Mouse (Mus musculus) liver, adult 2 months (tissue): ENCODE results near the gene Cox19. TPM values are rescaled to one million over a fixed set of nuclear protein-coding genes. Genes with fewer than 3 reads are reported as not detected.
A peak's percentile ranks its signal among the peaks of the same experiment; 100 is the strongest.

ENCODE experiments used
- DNase-seq: peaks from one replicate; pipeline ENCODE4 v3.0.0-alpha.2; 2011; ENCODE audit warnings: low read depth, low spot score; ENCODE audit errors: extremely low read depth
- H3K27ac ChIP-seq: fragments of 200-500 bp; replicated peaks from 2 replicates; pipeline ENCODE4 v1.5.1; 2012; ENCODE audit warnings: low read depth, mild to moderate bottlenecking, control low read depth, inconsistent platforms, low read length; ENCODE audit not compliant: insufficient read depth
- H3K27me3 ChIP-seq: fragments of 200-500 bp; 2 replicates; pipeline ENCODE4 v1.6.1; 2012; ENCODE audit warnings: mild to moderate bottlenecking, moderate library complexity, low read length, inconsistent platforms; ENCODE audit not compliant: control insufficient read depth, insufficient read depth
- H3K36me3 ChIP-seq: fragments of 200-500 bp; 2 replicates; pipeline ENCODE4 v1.6.1; 2012; ENCODE audit warnings: low read length, inconsistent platforms; ENCODE audit not compliant: control insufficient read depth, insufficient read depth
- H3K4me1 ChIP-seq: fragments of 200-500 bp; 2 replicates; pipeline ENCODE4 v1.6.1; 2011; ENCODE audit warnings: low read length; ENCODE audit not compliant: control insufficient read depth, insufficient read depth
- H3K4me3 ChIP-seq: fragments of 200-500 bp; 2 replicates; pipeline ENCODE4 v1.5.1; 2011; ENCODE audit warnings: low read depth, mild to moderate bottlenecking, control low read depth, low read length, moderate library complexity; ENCODE audit not compliant: insufficient read depth
- H3K79me2 ChIP-seq: fragments of 200-500 bp; 2 replicates; pipeline ENCODE4 v1.6.1; 2012; ENCODE audit warnings: inconsistent platforms, mild to moderate bottlenecking, low read length, moderate library complexity; ENCODE audit not compliant: control insufficient read depth, insufficient read depth
- H3K9ac ChIP-seq: fragments of 200-500 bp; 2 replicates; pipeline ENCODE4 v1.6.1; 2012; ENCODE audit warnings: low read depth, mild to moderate bottlenecking, control low read depth, inconsistent platforms, low read length
- CTCF ChIP-seq: fragments of 200-500 bp; IDR thresholded peaks from 2 replicates; pipeline ENCODE4 v1.5.1; 2011; ENCODE audit warnings: low read depth, low read length, control low read depth
- POLR2A ChIP-seq: fragments of 200-500 bp; IDR thresholded peaks from 2 replicates; pipeline ENCODE4 v1.6.1; 2011; ENCODE audit warnings: low read length, control low read depth; ENCODE audit not compliant: insufficient read depth; ENCODE audit errors: extremely low read depth
- WGBS: fragments of 180-500 bp; shearing (Covaris S2); methylation state at CpG from one replicate; pipeline ENCODE4 v1.1.7; 2018; 5-methylcytosine and 5-hydroxymethylcytosine counted together
- polyA plus RNA-seq: library from polyadenylated mRNA; depleted of rRNA; stranded (reverse); fragments of >200 nt; gene quantifications from 2 replicates; pipeline ENCODE4 v1.2.3, GENCODE M21; 2012
- total RNA-seq: library from RNA; depleted of rRNA; stranded (reverse); fragments of >200 nt; gene quantifications from 2 replicates; pipeline ENCODE4 v1.2.3, GENCODE M21; 2014

The Cox19 gene
- total and polyA plus RNA-seq, 2 experiments = 23.6 to 82.4 TPM

GRCm38 (mm10) chr5:139364260-139364910, 13.2 kb upstream of the Cox19 start:
- peak overlapping the region; percentile 65 for H3K9ac ChIP-seq
- peaks cover 48% of the 10 kb centered on the region for H3K4me1 ChIP-seq
- peak overlapping the region; percentile 93 for H3K27ac ChIP-seq
- H3K27me3 ChIP-seq = no peaks in the 10 kb centered on the region
- TF ChIP-seq POLR2A = 0 out of 2 replicates have a peak, but pooled peaks have one; percentile 29
- TF ChIP-seq CTCF = peak; percentile 96
- H3K4me3 ChIP-seq = peak overlapping the region; percentile 1; the same call in 1 of the 2 replicates
- H3K79me2 ChIP-seq = no peaks in the 10 kb centered on the region
- under 1% methylated on average over 12 of the region's 12 CpGs for WGBS
- peak; percentile 85 for DNase-seq
- H3K36me3 ChIP-seq = no peaks in the 10 kb centered on the region

- DNase-seq = no peak
- H3K9ac ChIP-seq = peak overlapping the region; percentile 63
- 4% methylated on average over 7 of the region's 7 CpGs for WGBS
- H3K27me3 ChIP-seq = no peaks in the 10 kb centered on the region
- H3K36me3 ChIP-seq = no peaks in the 10 kb centered on the region
- H3K27ac ChIP-seq = peak overlapping the region; percentile 93
- no peaks in the 10 kb centered on the region for H3K79me2 ChIP-seq
- TF ChIP-seq POLR2A = no peak
- TF ChIP-seq CTCF = no peak
- peak overlapping the region; percentile 5; the same call in 1 of the 2 replicates for H3K4me3 ChIP-seq
- peaks cover 52% of the 10 kb centered on the region for H3K4me1 ChIP-seq
Observed at GRCm38 (mm10) chr5:139363858-139364257, 12.6 kb upstream of the Cox19 start.

GRCm38 (mm10) chr5:139359244-139359643, 8.0 kb upstream of the Cox19 start:
- Histone ChIP-seq H3K4me3 (no peak overlapping the region), H3K79me2 (no peaks in the 10 kb centered on the region), H3K4me1 (peaks cover 18% of the 10 kb centered on the region), H3K36me3 (no peaks in the 10 kb centered on the region), H3K27me3 (no peaks in the 10 kb centered on the region), H3K9ac (no peak overlapping the region; the same call in 1 of the 2 replicates), H3K27ac (peak overlapping the region; percentile 79)
- peak; percentile 93 for DNase-seq
- TF ChIP-seq POLR2A = no peak
- TF ChIP-seq CTCF = no peak
- WGBS = 44% methylated on average over 5 of the region's 5 CpGs

GRCm38 (mm10) chr5:139358653-139359052, 7.4 kb upstream of the Cox19 start:
- Histone ChIP-seq H3K9ac (peak overlapping the region; percentile 7), H3K27ac (peak overlapping the region; percentile 79)
- 32% methylated on average over 2 of the region's 2 CpGs for WGBS

GRCm38 (mm10) chr5:139355235-139355772, 4.1 kb upstream of the Cox19 start:
- no peaks in the 10 kb centered on the region for H3K36me3 ChIP-seq
- no peak overlapping the region for H3K27ac ChIP-seq
- peaks cover 6% of the 10 kb centered on the region for H3K4me1 ChIP-seq
- 36% methylated on average over 19 of the region's 19 CpGs for WGBS
- DNase-seq = peak; percentile 63
- no peaks in the 10 kb centered on the region for H3K79me2 ChIP-seq
- no peaks in the 10 kb centered on the region for H3K27me3 ChIP-seq
- H3K9ac ChIP-seq = no peak overlapping the region
- H3K4me3 ChIP-seq = no peak overlapping the region
- TF ChIP-seq CTCF (peak; percentile 100), POLR2A (no peak)

More at GRCm38 (mm10) chr5:139358653-139359052, 7.4 kb upstream of the Cox19 start:
- Histone ChIP-seq H3K4me3 (no peak overlapping the region), H3K36me3 (no peaks in the 10 kb centered on the region), H3K4me1 (peaks cover 14% of the 10 kb centered on the region), H3K79me2 (no peaks in the 10 kb centered on the region), H3K27me3 (no peaks in the 10 kb centered on the region)
- TF ChIP-seq POLR2A (no peak), CTCF (peak; percentile 80)
- peak; percentile 86 for DNase-seq

GRCm38 (mm10) chr5:139353946-139354345, 2.7 kb upstream of the Cox19 start:
- Histone ChIP-seq H3K79me2 (no peaks in the 10 kb centered on the region), H3K4me3 (no peak overlapping the region), H3K27ac (no peak overlapping the region), H3K4me1 (peaks cover 3% of the 10 kb centered on the region; the same call in 1 of the 2 replicates), H3K9ac (no peak overlapping the region), H3K27me3 (no peaks in the 10 kb centered on the region), H3K36me3 (no peaks in the 10 kb centered on the region)
- 88% methylated on average over 11 of the region's 11 CpGs for WGBS
- no peak for DNase-seq
- no peak for TF ChIP-seq CTCF
- no peak for TF ChIP-seq POLR2A
